Mouse (Mus musculus): Measurements from ENCODE around the gene Gpr63. TPM values are rescaled to one million over a fixed set of nuclear protein-coding genes. Genes with fewer than 3 reads are reported as not detected.

Gene Gpr63
- total and polyA plus RNA-seq, 3 experiments, result not detected

DNA sequence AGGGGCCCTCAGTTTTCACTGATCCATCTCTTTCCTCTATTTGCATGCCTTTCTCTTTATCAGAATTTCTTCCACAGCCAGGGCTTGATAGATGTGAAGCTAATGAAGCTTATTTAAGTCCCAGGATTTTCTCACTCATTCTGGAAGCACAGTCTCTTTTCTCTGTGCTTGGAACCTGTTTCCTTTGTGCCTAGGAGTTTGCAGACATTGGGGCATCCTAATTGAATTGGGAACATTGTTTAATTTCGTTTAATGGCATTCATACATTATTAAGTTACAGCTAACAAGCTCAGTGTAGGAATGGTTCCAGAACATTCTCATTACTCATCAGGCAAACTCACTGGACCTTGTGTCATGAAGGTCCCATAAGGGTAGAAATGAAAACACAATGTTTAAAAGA is 62.5 kb downstream of the Gpr63 start:
- no peak overlapping the region for H3K4me2 ChIP-seq (ENCODE audit: insufficient read depth, low read depth, poor library complexity, severe bottlenecking)
- dilution Hi-C loops (cut with MboI; ENCODE audit: extremely low pct_ligation_motif_present, extremely low pct_unique_long_range_greater_than_20kb, low sequenced_read_pairs), result no loop called here
- no peak for DNase-seq (ENCODE audit: extremely low read depth)
- H3K9ac ChIP-seq (ENCODE audit: insufficient read depth, low read depth), result no peak overlapping the region
- no peak overlapping the region for H3K27ac ChIP-seq (ENCODE audit: insufficient read depth, low read depth)
- H3K79me2 ChIP-seq (replicated peaks; ENCODE audit: control insufficient read depth, extremely low read depth, insufficient read depth, poor library complexity, severe bottlenecking), result no peaks in the 10 kb centered on the region
- no peaks in the 10 kb centered on the region for H3K27me3 ChIP-seq (replicated peaks)
- no peaks in the 10 kb centered on the region for H3K9me3 ChIP-seq (replicated peaks; ENCODE audit: low read length)
- H3K36me3 ChIP-seq (replicated peaks in 1 of 2; ENCODE audit: control insufficient read depth in 1 of 2, insufficient read depth in 1 of 2, low read length in 1 of 2), result no peaks in the 10 kb centered on the region
- H3K4me1 ChIP-seq (ENCODE audit: control insufficient read depth in 1 of 2, insufficient read depth in 2 of 2), result no peaks in the 10 kb centered on the region
- TF ChIP-seq CTCF (conservative IDR thresholded peaks at IDR 0.05 in 1 of 2, IDR thresholded peaks at IDR 0.05 in 1 of 2; ENCODE audit: low read depth in 2 of 2, low read length in 2 of 2), result no peak
- no peak for TF ChIP-seq MEF2A (IDR thresholded peaks at IDR 0.05; ENCODE audit: borderline replicate concordance, low read depth, low read length)
- TF ChIP-seq JUN (IDR thresholded peaks at IDR 0.05; ENCODE audit: insufficient read depth, low read depth, low read length), result no peak
- no peak for TF ChIP-seq ELF1 (IDR thresholded peaks at IDR 0.05; ENCODE audit: low read depth, low read length)
- TF ChIP-seq SIN3A (IDR thresholded peaks at IDR 0.05; ENCODE audit: low read length), result no peak
- TF ChIP-seq KAT2A (IDR thresholded peaks at IDR 0.05; ENCODE audit: insufficient replicate concordance, low read length), result no peak
- TF ChIP-seq MAZ (IDR thresholded peaks at IDR 0.05; ENCODE audit: low read depth, low read length), result no peak
- TF ChIP-seq ZNF384 (IDR thresholded peaks at IDR 0.05; ENCODE audit: low read depth, low read length), result no peak
- TF ChIP-seq TCF12 (IDR thresholded peaks at IDR 0.05; ENCODE audit: low read depth, low read length), result no peak
- TF ChIP-seq USF2 (conservative IDR thresholded peaks at IDR 0.05; ENCODE audit: low read depth, low read length), result no peak
- no peak overlapping the region for H3K4me3 ChIP-seq (replicated peaks in 1 of 3; ENCODE audit: low read depth in 2 of 3, low read length in 2 of 3, poor library complexity in 1 of 3)
- in situ Hi-C loops (cut with MboI; ENCODE audit: low pct_ligation_motif_present, low pct_unique_long_range_greater_than_20kb, low sequenced_read_pairs), result no loop called here

DNA sequence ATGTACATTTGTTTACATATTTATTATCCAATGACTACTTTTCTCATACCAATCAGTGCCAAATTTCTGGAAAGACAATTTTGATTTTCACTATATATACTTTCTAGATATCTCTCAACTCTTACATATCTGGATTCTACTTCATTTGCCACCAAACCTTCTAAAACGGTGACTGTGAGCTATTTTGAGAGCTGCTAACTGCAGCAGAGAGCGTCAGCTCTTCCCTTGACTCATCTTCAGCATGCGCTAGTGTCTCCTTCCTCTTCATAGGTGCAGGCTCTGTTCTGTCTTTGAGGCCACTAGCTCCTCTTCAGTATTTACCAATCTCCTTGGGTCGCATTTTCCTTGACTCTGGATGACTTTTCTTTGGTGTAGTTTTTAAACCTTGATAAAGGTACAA is 63.7 kb downstream of the Gpr63 start:
- no peak for TF ChIP-seq EP300 (IDR thresholded peaks at IDR 0.05; ENCODE audit: low read length)
- TF ChIP-seq ZKSCAN1 (IDR thresholded peaks at IDR 0.05; ENCODE audit: borderline replicate concordance, low read depth, low read length), result no peak
- no peak for TF ChIP-seq TBP (conservative IDR thresholded peaks at IDR 0.05; ENCODE audit: low read depth, low read length)
- H3K4me3 ChIP-seq (replicated peaks in 1 of 3; ENCODE audit: low read depth in 2 of 3, low read length in 2 of 3, poor library complexity in 1 of 3), result no peak overlapping the region
- no peaks in the 10 kb centered on the region for H3K27me3 ChIP-seq (replicated peaks)
- H3K9ac ChIP-seq (ENCODE audit: insufficient read depth, low read depth), result no peak overlapping the region
- DNase-seq (ENCODE audit: extremely low read depth), result no peak
- H3K79me2 ChIP-seq (replicated peaks; ENCODE audit: control insufficient read depth, extremely low read depth, insufficient read depth, poor library complexity, severe bottlenecking), result no peaks in the 10 kb centered on the region
- H3K9me3 ChIP-seq (replicated peaks; ENCODE audit: low read length), result no peaks in the 10 kb centered on the region
- dilution Hi-C loops (cut with MboI; ENCODE audit: extremely low pct_ligation_motif_present, extremely low pct_unique_long_range_greater_than_20kb, low sequenced_read_pairs) (no loop called here), in situ Hi-C loops (cut with MboI; ENCODE audit: low pct_ligation_motif_present, low pct_unique_long_range_greater_than_20kb, low sequenced_read_pairs) (no loop called here)
- no peak overlapping the region for H3K27ac ChIP-seq (ENCODE audit: insufficient read depth, low read depth)
- no peaks in the 10 kb centered on the region for H3K4me1 ChIP-seq (ENCODE audit: control insufficient read depth in 1 of 2, insufficient read depth in 2 of 2)
- H3K4me2 ChIP-seq (ENCODE audit: insufficient read depth, low read depth, poor library complexity, severe bottlenecking), result no peak overlapping the region
- no peaks in the 10 kb centered on the region for H3K36me3 ChIP-seq (replicated peaks in 1 of 2; ENCODE audit: control insufficient read depth in 1 of 2, insufficient read depth in 1 of 2, low read length in 1 of 2)

DNA sequence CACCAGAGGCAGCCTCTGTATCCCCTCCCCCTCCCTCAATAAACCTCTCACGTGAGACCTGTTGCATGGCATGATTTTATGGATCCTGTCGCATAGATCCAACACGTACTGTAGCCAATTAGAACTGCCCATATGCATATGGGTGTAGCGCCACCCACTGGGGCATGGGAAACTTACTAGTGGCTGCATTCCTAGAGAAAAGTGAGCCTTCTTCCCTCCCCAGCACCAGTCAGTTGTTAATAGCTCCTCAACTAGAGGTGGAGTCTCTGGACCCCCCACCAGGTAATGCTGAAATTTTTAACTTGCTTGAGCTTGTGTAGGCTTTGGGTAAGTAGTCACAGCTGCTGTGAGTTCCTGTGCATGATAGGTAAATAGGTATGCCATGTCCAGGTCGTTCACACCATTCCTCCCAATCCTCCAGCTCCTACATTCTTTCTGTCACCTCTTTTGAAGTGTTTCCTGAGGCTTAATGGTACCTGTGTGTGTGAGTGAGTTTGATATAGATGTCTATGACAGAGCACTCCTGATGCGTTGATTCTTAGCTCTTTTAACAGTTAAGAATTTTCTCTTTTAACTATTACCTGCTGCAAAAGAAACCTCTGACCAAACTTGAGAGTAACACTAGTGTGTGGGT is 69.1 kb downstream of the Gpr63 start:
- no peaks in the 10 kb centered on the region for H3K36me3 ChIP-seq (replicated peaks in 1 of 2; ENCODE audit: control insufficient read depth in 1 of 2, insufficient read depth in 1 of 2, low read length in 1 of 2)
- no peak overlapping the region for H3K4me2 ChIP-seq (ENCODE audit: insufficient read depth, low read depth, poor library complexity, severe bottlenecking)
- no peaks in the 10 kb centered on the region for H3K9me3 ChIP-seq (replicated peaks; ENCODE audit: low read length)
- dilution Hi-C loops (cut with MboI; ENCODE audit: extremely low pct_ligation_motif_present, extremely low pct_unique_long_range_greater_than_20kb, low sequenced_read_pairs) (no loop called here), in situ Hi-C loops (cut with MboI; ENCODE audit: low pct_ligation_motif_present, low pct_unique_long_range_greater_than_20kb, low sequenced_read_pairs) (no loop called here)
- no peaks in the 10 kb centered on the region for H3K27me3 ChIP-seq (replicated peaks)
- no peak overlapping the region for H3K9ac ChIP-seq (ENCODE audit: insufficient read depth, low read depth)
- H3K4me3 ChIP-seq (replicated peaks in 1 of 3; ENCODE audit: low read depth in 2 of 3, low read length in 2 of 3, poor library complexity in 1 of 3), result no peak overlapping the region
- H3K79me2 ChIP-seq (replicated peaks; ENCODE audit: control insufficient read depth, extremely low read depth, insufficient read depth, poor library complexity, severe bottlenecking), result no peaks in the 10 kb centered on the region
- TF ChIP-seq MAFK (IDR thresholded peaks at IDR 0.05; ENCODE audit: insufficient replicate concordance, low read length), result no peak
- peak in 1 of 2 experiments; percentile 35; a peak in 2 of 4 replicates for TF ChIP-seq CTCF (conservative IDR thresholded peaks at IDR 0.05 in 1 of 2, IDR thresholded peaks at IDR 0.05 in 1 of 2; ENCODE audit: low read depth in 2 of 2, low read length in 2 of 2)
- TF ChIP-seq RAD21 (IDR thresholded peaks at IDR 0.05; ENCODE audit: low read depth, low read length), result peak; percentile 21
- no peak for DNase-seq (ENCODE audit: extremely low read depth)
- H3K27ac ChIP-seq (ENCODE audit: insufficient read depth, low read depth), result no peak overlapping the region
- no peaks in the 10 kb centered on the region for H3K4me1 ChIP-seq (ENCODE audit: control insufficient read depth in 1 of 2, insufficient read depth in 2 of 2)

Measured in CH12.LX (cell line).